Mouse (Mus musculus) kidney, adult 2 months (tissue): ENCODE measurements around the gene Rassf6. TPM values are rescaled to one million over a fixed set of nuclear protein-coding genes. Genes with fewer than 3 reads are reported as not detected.

Experiments
- DNase-seq: peaks from one replicate; pipeline ENCODE4 v3.0.0; 2021
- H3K27ac ChIP-seq: fragments of 200-500 bp; 2 replicates; pipeline ENCODE4 v1.5.1; 2012; ENCODE audit warnings: low read depth, low read length, control low read depth, inconsistent platforms; ENCODE audit not compliant: insufficient read depth
- H3K27me3 ChIP-seq: fragments of 200-500 bp; replicated peaks from 2 replicates; pipeline ENCODE4 v1.6.1; 2012; ENCODE audit warnings: mild to moderate bottlenecking, moderate library complexity, low read length, inconsistent platforms; ENCODE audit not compliant: control insufficient read depth, insufficient read depth
- H3K36me3 ChIP-seq: fragments of 200-500 bp; 2 replicates; pipeline ENCODE4 v1.6.1; 2012; ENCODE audit warnings: mild to moderate bottlenecking, moderate library complexity, low read length, inconsistent platforms; ENCODE audit not compliant: control insufficient read depth, insufficient read depth
- H3K4me1 ChIP-seq: fragments of 200-500 bp; 2 replicates; pipeline ENCODE4 v1.6.1; 2011; ENCODE audit warnings: low read length; ENCODE audit not compliant: control insufficient read depth, insufficient read depth
- H3K4me3 ChIP-seq: fragments of 200-500 bp; 2 replicates; pipeline ENCODE4 v1.5.1; 2011; ENCODE audit warnings: mild to moderate bottlenecking, low read depth, low read length, control low read depth; ENCODE audit not compliant: insufficient read depth
- CTCF ChIP-seq: fragments of 200-500 bp; conservative IDR thresholded peaks from 2 replicates; pipeline ENCODE4 v1.5.1; 2011; ENCODE audit warnings: low read depth, mild to moderate bottlenecking, control low read depth, low read length, moderate library complexity, mixed read lengths; ENCODE audit not compliant: insufficient read depth, insufficient read length
- POLR2A ChIP-seq: fragments of 200-500 bp; IDR thresholded peaks from one replicate; pipeline ENCODE4 v1.6.1; 2011; ENCODE audit warnings: low read depth, low read length, control low read depth
- WGBS: fragments of 180-500 bp; shearing (Covaris S2); methylation state at CpG from one replicate; pipeline ENCODE4 v1.1.7; 2018; 5-methylcytosine and 5-hydroxymethylcytosine counted together
- polyA plus RNA-seq: library from polyadenylated mRNA; depleted of rRNA; stranded (reverse); fragments of >200 nt; gene quantifications from 2 replicates; pipeline ENCODE4 v1.2.3, GENCODE M21; 2012; rRNA removed

Rassf6 gene
- 10.4 and 11.4 TPM in 2 replicates for polyA plus RNA-seq

GRCm38 (mm10) chr5:90640286-90641217 lies at the start of gene Rassf6:
Rassf6 (minus strand) TSS chr5:90640657.
- no peaks in the 10 kb centered on the region for H3K36me3 ChIP-seq
- peak within 1 kb of the TSS; percentile 81 for H3K27ac ChIP-seq
- TF ChIP-seq CTCF (no peak), POLR2A (no peak)
- DNase-seq = peak; percentile 96
- peak within 1 kb of the TSS; percentile 61 for H3K4me3 ChIP-seq
- no peaks in the 10 kb centered on the region for H3K27me3 ChIP-seq
- 5% methylated on average over 26 of the region's 26 CpGs for WGBS
- no peaks in the 10 kb centered on the region; the same call in 1 of the 2 replicates for H3K4me1 ChIP-seq

GRCm38 (mm10) chr5:90689426-90690128 lies 49.1 kb upstream of the Rassf6 start:
- Histone ChIP-seq H3K4me3 (no peak overlapping the region), H3K4me1 (no peaks in the 10 kb centered on the region), H3K36me3 (no peaks in the 10 kb centered on the region), H3K27ac (no peak overlapping the region), H3K27me3 (no peaks in the 10 kb centered on the region)
- 79% methylated on average over 8 of the region's 8 CpGs for WGBS
- no peak for TF ChIP-seq POLR2A
- no peak for TF ChIP-seq CTCF
- DNase-seq = no peak

- Histone ChIP-seq H3K36me3 (no peaks in the 10 kb centered on the region), H3K27me3 (no peaks in the 10 kb centered on the region), H3K4me1 (no peaks in the 10 kb centered on the region), H3K27ac (no peak overlapping the region), H3K4me3 (no peak overlapping the region)
- DNase-seq = no peak
- TF ChIP-seq CTCF (no peak), POLR2A (no peak)
- WGBS = 91% methylated on average over 10 of the region's 10 CpGs
Measured at GRCm38 (mm10) chr5:90687913-90688312, 47.5 kb upstream of the Rassf6 start.

GRCm38 (mm10) chr5:90684994-90685393 lies 44.5 kb upstream of the Rassf6 start:
- no peak overlapping the region for H3K27ac ChIP-seq
- no peaks in the 10 kb centered on the region for H3K36me3 ChIP-seq
- no peak overlapping the region for H3K4me3 ChIP-seq
- TF ChIP-seq POLR2A (no peak), CTCF (no peak)
- H3K4me1 ChIP-seq = no peaks in the 10 kb centered on the region
- DNase-seq = peak; percentile 17
- no peaks in the 10 kb centered on the region for H3K27me3 ChIP-seq
- WGBS = 42% methylated on average over 4 of the region's 4 CpGs

- DNase-seq = no peak
- 76% methylated on average over 4 of the region's 4 CpGs for WGBS
- Histone ChIP-seq H3K36me3 (no peaks in the 10 kb centered on the region), H3K4me3 (no peak overlapping the region), H3K4me1 (no peaks in the 10 kb centered on the region), H3K27ac (no peak overlapping the region), H3K27me3 (no peaks in the 10 kb centered on the region)
- TF ChIP-seq POLR2A (no peak), CTCF (no peak)
Measured at GRCm38 (mm10) chr5:90681842-90682241, 41.4 kb upstream of the Rassf6 start.

- Histone ChIP-seq H3K4me1 (no peaks in the 10 kb centered on the region), H3K4me3 (no peak overlapping the region), H3K27ac (no peak overlapping the region), H3K36me3 (no peaks in the 10 kb centered on the region), H3K27me3 (no peaks in the 10 kb centered on the region)
- WGBS = 60% methylated on average over 2 of the region's 2 CpGs
- DNase-seq = no peak
- TF ChIP-seq CTCF (no peak), POLR2A (no peak)
Measured at GRCm38 (mm10) chr5:90677560-90677959, 37.1 kb upstream of the Rassf6 start.

- Histone ChIP-seq H3K27me3 (no peaks in the 10 kb centered on the region), H3K4me3 (no peak overlapping the region), H3K27ac (no peak overlapping the region), H3K4me1 (no peaks in the 10 kb centered on the region), H3K36me3 (no peaks in the 10 kb centered on the region)
- TF ChIP-seq POLR2A = no peak
- TF ChIP-seq CTCF = no peak
- WGBS = 51% methylated on average over 8 of the region's 8 CpGs
- DNase-seq = no peak
Measured at GRCm38 (mm10) chr5:90661852-90662251, 21.4 kb upstream of the Rassf6 start.
